Mouse (Mus musculus) cerebellum, adult 9-10 months (tissue): ENCODE results near the gene Tmem30c.

ENCODE experiments used
- DNase-seq: peaks from one replicate; pipeline ENCODE4 v3.0.0; 2022

Tmem30c gene

GRCm38 (mm10) chr16:57292765-57293164 lies at the start of gene Tmem30c:
Tmem30c (minus strand) TSS chr16:57292865.
- DNase-seq = no peak

- no peak for DNase-seq
These were observed 47.9 kb upstream of the Tmem30c start for GRCm38 (mm10) chr16:57340613-57340898.

GRCm38 (mm10) chr16:57339765-57340612 lies 47.3 kb upstream of the Tmem30c start:
- DNase-seq = no peak

GRCm38 (mm10) chr16:57336770-57337423 lies 44.2 kb upstream of the Tmem30c start:
- no peak for DNase-seq

GRCm38 (mm10) chr16:57332301-57332700 lies 39.6 kb upstream of the Tmem30c start:
- no peak for DNase-seq

- DNase-seq = no peak
These were observed 37.4 kb upstream of the Tmem30c start for GRCm38 (mm10) chr16:57330111-57330510.

- DNase-seq = no peak
These were observed 36.4 kb upstream of the Tmem30c start for GRCm38 (mm10) chr16:57329028-57329427.

- DNase-seq = no peak
These were observed 34.3 kb upstream of the Tmem30c start for GRCm38 (mm10) chr16:57326996-57327395.

GRCm38 (mm10) chr16:57319284-57320124 lies 26.8 kb upstream of the Tmem30c start:
- DNase-seq = peak; percentile 6

- no peak for DNase-seq
These were observed 26.0 kb upstream of the Tmem30c start for GRCm38 (mm10) chr16:57318637-57319125.

GRCm38 (mm10) chr16:57317882-57318636 lies 25.4 kb upstream of the Tmem30c start:
- DNase-seq = no peak

GRCm38 (mm10) chr16:57317127-57317526 lies 24.5 kb upstream of the Tmem30c start:
- DNase-seq = no peak

- no peak for DNase-seq
These were observed 22.4 kb upstream of the Tmem30c start for GRCm38 (mm10) chr16:57315026-57315425.

GRCm38 (mm10) chr16:57314236-57314635 lies 21.6 kb upstream of the Tmem30c start:
- no peak for DNase-seq

GRCm38 (mm10) chr16:57313487-57313886 lies 20.8 kb upstream of the Tmem30c start:
- DNase-seq = no peak

GRCm38 (mm10) chr16:57312130-57312529 lies 19.5 kb upstream of the Tmem30c start:
- DNase-seq = no peak

GRCm38 (mm10) chr16:57305463-57305862 lies 12.8 kb upstream of the Tmem30c start:
- no peak for DNase-seq

- no peak for DNase-seq
These were observed 11.1 kb upstream of the Tmem30c start for GRCm38 (mm10) chr16:57303716-57304115.

GRCm38 (mm10) chr16:57302792-57303698 lies 10.4 kb upstream of the Tmem30c start:
- no peak for DNase-seq

- no peak for DNase-seq
These were observed 8.9 kb upstream of the Tmem30c start for GRCm38 (mm10) chr16:57301512-57302115.
